Comparison of ENCODE assay signal across 8 mouse cellular contexts in the genomic region with DNA sequence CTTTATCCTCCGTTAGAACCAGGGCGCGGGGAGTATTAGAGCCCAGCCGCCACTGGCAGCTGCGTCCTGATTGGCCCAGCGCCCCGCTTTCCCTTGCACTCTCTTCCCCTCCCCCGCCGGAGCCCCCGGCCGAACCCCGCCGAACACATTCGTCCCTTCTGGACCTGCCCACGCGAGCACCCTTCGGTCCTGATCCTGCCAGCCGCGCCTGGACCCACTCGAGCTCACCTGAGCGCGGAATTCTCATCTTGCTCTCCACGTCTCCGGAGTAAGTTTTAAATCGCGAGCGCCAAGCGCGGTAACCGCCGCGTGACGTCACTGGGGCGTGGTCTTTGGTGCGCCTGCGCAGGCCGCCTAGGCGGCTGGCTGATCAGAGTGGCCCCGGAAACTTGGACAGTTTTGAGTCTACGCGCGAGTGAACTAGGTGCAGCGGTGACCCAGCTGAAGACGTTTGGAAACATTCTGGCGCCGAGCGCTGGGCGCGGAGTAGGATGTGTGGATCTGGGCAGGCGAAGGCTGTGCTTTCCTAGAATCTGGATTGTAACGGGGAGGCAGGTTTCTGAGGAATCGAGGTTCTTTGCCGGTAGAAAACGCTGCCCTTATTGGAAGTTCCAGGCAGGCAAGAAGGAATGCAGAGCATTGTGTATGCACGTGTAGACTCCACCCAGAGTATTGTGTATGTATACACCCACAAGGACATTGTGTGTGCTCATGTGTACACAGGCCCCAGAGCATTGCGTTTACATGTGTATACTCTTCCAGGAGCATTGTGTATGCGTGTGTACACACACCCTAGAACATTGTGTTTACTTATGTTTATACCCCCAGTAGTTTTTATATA. TPM values are rescaled to one million over a fixed set of nuclear protein-coding genes. Genes with fewer than 3 reads are reported as not detected.
DNase-seq lines count a peak whose midpoint lies in the region; ATAC-seq and TF ChIP-seq lines count a peak whose summit lies in the region.

Gene Ncaph, minus strand, starts transcription at position 334 of the 841 bp plus-strand sequence.

- peak; percentile 90 for DNase-seq in c-Kit-positive CD71-positive TER-119-positive erythroid progenitor cells, embryonic 14.5 days (ENCODE audit: low spot score)
- peak; percentile 96 to 98 for DNase-seq in heart, postnatal 14 days
- DNase-seq in layer of hippocampus, adult 11-12 months (ENCODE audit: low spot score), result peak; percentile 91
- DNase-seq in lung, adult 18-20 months, result peak; percentile 90 to 92
- DNase-seq in testis, postnatal 14 days (ENCODE audit: low spot score), result peak; percentile 89

- peak within 1 kb of the TSS; percentile 68 for H3K27ac ChIP-seq in forebrain, embryonic 13.5 days
- peak within 1 kb of the TSS; percentile 84 for H3K27ac ChIP-seq in neural tube, embryonic 15.5 days (replicated peaks)

- TF ChIP-seq CTCF in E14TG2a.4 (conservative IDR thresholded peaks at IDR 0.05; ENCODE audit: low read length), result no peak

- intact Hi-C loops in heart, postnatal 14 days (cut with DNase I), result no loop called here

- peaks cover 73% of the 10 kb centered on the region for H3K4me1 ChIP-seq in E14TG2a.4 (replicated peaks; ENCODE audit: low read depth, low read length)
- H3K4me1 ChIP-seq in forebrain, embryonic 13.5 days, result peaks cover 54% of the 10 kb centered on the region
- peaks cover 28% of the 10 kb centered on the region for H3K4me1 ChIP-seq in neural tube, embryonic 15.5 days

- H3K9ac ChIP-seq in forebrain, embryonic 13.5 days, result peak within 1 kb of the TSS; percentile 73
- peak within 1 kb of the TSS; percentile 57 for H3K9ac ChIP-seq in neural tube, embryonic 15.5 days (replicated peaks)

- peak within 1 kb of the TSS; percentile 91 for H3K4me3 ChIP-seq in E14TG2a.4 (replicated peaks; ENCODE audit: low read length)
- peak within 1 kb of the TSS; percentile 63 for H3K4me3 ChIP-seq in forebrain, embryonic 13.5 days
- peak within 1 kb of the TSS; percentile 68 for H3K4me3 ChIP-seq in neural tube, embryonic 15.5 days (replicated peaks)

- 1% methylated on average over 57 of the region's 57 CpGs for WGBS in forebrain, embryonic 13.5 days
- WGBS in neural tube, embryonic 15.5 days, result 1% methylated on average over 57 of the region's 57 CpGs

- peaks cover 20% of the 10 kb centered on the region; the same call in 1 of the 2 replicates for H3K36me3 ChIP-seq in E14TG2a.4 (ENCODE audit: insufficient read depth, low read length)
- peaks cover 6% of the 10 kb centered on the region; the same call in 1 of the 2 replicates for H3K36me3 ChIP-seq in forebrain, embryonic 13.5 days (ENCODE audit: poor library complexity, severe bottlenecking)
- no peaks in the 10 kb centered on the region for H3K36me3 ChIP-seq in neural tube, embryonic 15.5 days

- peak; percentile 89 for ATAC-seq in forebrain, embryonic 13.5 days
- peak; percentile 93 for ATAC-seq in neural tube, embryonic 15.5 days (ENCODE audit: low FRiP score)

- no peaks in the 10 kb centered on the region for H3K27me3 ChIP-seq in E14TG2a.4 (ENCODE audit: insufficient read depth, low read length)
- H3K27me3 ChIP-seq in forebrain, embryonic 13.5 days, result no peaks in the 10 kb centered on the region
- no peaks in the 10 kb centered on the region for H3K27me3 ChIP-seq in neural tube, embryonic 15.5 days (replicated peaks)

- H3K9me3 ChIP-seq in E14TG2a.4 (ENCODE audit: low read length), result no peaks in the 10 kb centered on the region
- no peaks in the 10 kb centered on the region for H3K9me3 ChIP-seq in forebrain, embryonic 13.5 days (replicated peaks)
- no peaks in the 10 kb centered on the region for H3K9me3 ChIP-seq in neural tube, embryonic 15.5 days (replicated peaks)

- H3K4me2 ChIP-seq in forebrain, embryonic 13.5 days, result peak within 1 kb of the TSS; percentile 63
- H3K4me2 ChIP-seq in neural tube, embryonic 15.5 days, result peak within 1 kb of the TSS; percentile 63

RNA-seq across cellular contexts. Expression of gene Ncaph, which starts in this region (rescaled TPM):
- polyA plus RNA-seq in forebrain, embryonic 13.5 days (2015; fragmentation: Nextera tagmentation; extraction: Ambion mirVana), result 74.9 and 77.1 TPM in 2 replicates
- total RNA-seq in heart, postnatal 14 days (2021), result 1 to 10 TPM; 4.9 to 7.5 TPM
- polyA plus RNA-seq in neural tube, embryonic 15.5 days (2015; fragmentation: Nextera tagmentation; extraction: Ambion mirVana), result 10.2 and 26.5 TPM in 2 replicates

Comparison
In these comparisons a context has a peak if more than half of its experiments do, and no peak if none do; other contexts are left out.
1. Peak in every context shown above with its lines: DNase-seq, ATAC-seq, H3K4me3 ChIP-seq and H3K27ac ChIP-seq.